Mouse (Mus musculus) stomach, postnatal 0 days (tissue): ENCODE measurements around the gene Ang2. TPM values are rescaled to one million over a fixed set of nuclear protein-coding genes. Genes with fewer than 3 reads are reported as not detected.
"Not testable (repeated sequence)": the region's sequence is repeated elsewhere in the genome, so short reads cannot be mapped to it uniquely, and the experiment has no call there.

Source experiments
- ATAC-seq: fragments of 200-750 bp; cut with Nextera tagmentation; 2 replicates; pipeline ENCODE4 v1.8.0; 2017; ENCODE audit not compliant: low FRiP score, low TSS enrichment
- DNase-seq: peaks from one replicate; pipeline ENCODE4 v3.0.0-alpha.2; 2016; ENCODE audit warnings: low spot score
- H3K27ac ChIP-seq: fragments of 300-500 bp; sonication (generic); replicated peaks from 2 replicates; pipeline ENCODE4 v1.5.1; 2014; ENCODE audit warnings: mild to moderate bottlenecking, control low read depth
- H3K27me3 ChIP-seq: fragments of 300-500 bp; sonication (generic); 2 replicates; pipeline ENCODE4 v1.6.1; 2014; ENCODE audit warnings: low read length; ENCODE audit not compliant: control insufficient read depth, insufficient read depth
- H3K36me3 ChIP-seq: fragments of 300-500 bp; sonication (generic); 2 replicates; pipeline ENCODE4 v1.6.1; 2014; ENCODE audit warnings: low read length, mixed read lengths; ENCODE audit not compliant: control insufficient read depth, insufficient read depth
- H3K4me1 ChIP-seq: fragments of 300-500 bp; sonication (generic); replicated peaks from 2 replicates; pipeline ENCODE4 v1.6.1; 2014; ENCODE audit warnings: antibody characterized with exemption; ENCODE audit not compliant: control insufficient read depth, insufficient read depth
- H3K4me2 ChIP-seq: fragments of 300-500 bp; sonication (generic); replicated peaks from 2 replicates; pipeline ENCODE4 v1.6.1; 2014; ENCODE audit warnings: low read depth, mild to moderate bottlenecking, control low read depth, moderate library complexity
- H3K4me3 ChIP-seq: fragments of 300-500 bp; sonication (generic); 2 replicates; pipeline ENCODE4 v1.5.1; 2014; ENCODE audit warnings: low read depth, low read length, control low read depth
- H3K9ac ChIP-seq: fragments of 300-500 bp; sonication (generic); 2 replicates; pipeline ENCODE4 v1.6.1; 2014; ENCODE audit warnings: mild to moderate bottlenecking, low read length, control low read depth, mixed read lengths
- H3K9me3 ChIP-seq: fragments of 300-500 bp; sonication (generic); 2 replicates; pipeline ENCODE4 v1.6.1; 2016; ENCODE audit warnings: low read length; ENCODE audit not compliant: control insufficient read depth
- CTCF ChIP-seq: IDR thresholded peaks from 2 replicates; pipeline ENCODE4 v1.5.1; 2016; ENCODE audit warnings: antibody characterized with exemption, low read depth, mild to moderate bottlenecking, moderate library complexity
- EP300 ChIP-seq: optimal IDR thresholded peaks from 2 replicates; pipeline ENCODE3; 2016; ENCODE audit warnings: antibody characterized with exemption
- WGBS: fragments of 180-500 bp; shearing (Covaris S2); extraction: QIAGEN DNeasy Blood & Tissue Kit; methylation state at CpG from one replicate; pipeline ENCODE4 v1.1.7; 2014; 5-methylcytosine and 5-hydroxymethylcytosine counted together
- polyA plus RNA-seq: library from polyadenylated mRNA; unstranded; fragments of >200 nt; fragmentation: Nextera tagmentation; extraction: Ambion mirVana; gene quantifications from 2 replicates; pipeline ENCODE4 v1.2.1, GENCODE M21; 2015

Gene Ang2
- polyA plus RNA-seq: 0.46 and 0.76 TPM in 2 replicates

GRCm38 (mm10) chr14:51199098-51200023 lies at the start of gene Ang2:
TSS of gene Ang2 (minus strand) at chr14:51199148.
- H3K4me2 ChIP-seq: no peak within 1 kb of the TSS
- H3K9ac ChIP-seq: no peak within 1 kb of the TSS
- H3K4me1 ChIP-seq: no peaks in the 10 kb centered on the region
- no peaks in the 10 kb centered on the region for H3K9me3 ChIP-seq
- H3K27me3 ChIP-seq: no peaks in the 10 kb centered on the region
- no peak for DNase-seq
- no peaks in the 10 kb centered on the region for H3K36me3 ChIP-seq
- no peak within 1 kb of the TSS for H3K27ac ChIP-seq
- TF ChIP-seq EP300: no peak
- TF ChIP-seq CTCF: no peak
- no peak within 1 kb of the TSS for H3K4me3 ChIP-seq
- WGBS: 76% methylated on average over 5 of the region's 5 CpGs
- ATAC-seq: no peak

GRCm38 (mm10) chr14:51247736-51248135 lies 48.8 kb upstream of the Ang2 start:
- TF ChIP-seq EP300 (no peak), CTCF (no peak)
- ATAC-seq (no peak), DNase-seq (no peak)
- no peaks in the 10 kb centered on the region for H3K27me3 ChIP-seq
- no peaks in the 10 kb centered on the region for H3K4me1 ChIP-seq
- WGBS: 88% methylated on average over 1 of the region's 1 CpGs
- H3K9ac ChIP-seq: no peak overlapping the region
- no peak overlapping the region for H3K4me3 ChIP-seq
- H3K36me3 ChIP-seq: no peaks in the 10 kb centered on the region
- no peaks in the 10 kb centered on the region for H3K9me3 ChIP-seq
- no peak overlapping the region for H3K27ac ChIP-seq
- no peak overlapping the region for H3K4me2 ChIP-seq

GRCm38 (mm10) chr14:51240899-51241298 lies 42.0 kb upstream of the Ang2 start:
- H3K9me3 ChIP-seq: no peaks in the 10 kb centered on the region
- H3K4me3 ChIP-seq: no peak overlapping the region
- DNase-seq (peak; percentile 25), ATAC-seq (no peak)
- H3K4me1 ChIP-seq: no peaks in the 10 kb centered on the region
- TF ChIP-seq EP300 (no peak), CTCF (peak; percentile 84)
- H3K27me3 ChIP-seq: no peaks in the 10 kb centered on the region
- no peak overlapping the region for H3K4me2 ChIP-seq
- no peak overlapping the region for H3K9ac ChIP-seq
- no peak overlapping the region for H3K27ac ChIP-seq
- no peaks in the 10 kb centered on the region for H3K36me3 ChIP-seq

DNA sequence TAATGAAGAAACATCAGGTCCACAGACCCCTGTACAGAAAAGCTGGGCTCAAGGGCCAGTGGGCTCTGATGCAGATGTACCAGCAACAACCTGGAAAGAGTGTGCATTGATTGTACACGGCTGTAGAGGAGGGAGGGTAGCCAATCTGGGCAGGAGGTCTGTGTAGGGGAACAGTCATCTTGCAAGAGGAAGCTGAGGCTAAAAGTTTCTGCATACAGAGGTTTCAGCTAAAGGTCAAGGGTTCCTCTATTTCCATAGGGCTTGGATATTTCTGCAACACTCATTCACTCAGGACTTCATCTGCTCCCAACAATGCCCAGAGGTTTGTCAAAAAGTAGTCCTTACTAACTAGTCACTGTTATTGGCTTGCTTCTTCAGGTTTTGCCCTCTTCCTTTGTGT lies 38.5 kb upstream of the Ang2 start:
- H3K36me3 ChIP-seq, H3K27ac ChIP-seq, DNase-seq, H3K4me1 ChIP-seq, H3K9ac ChIP-seq, H3K27me3 ChIP-seq, H3K9me3 ChIP-seq, H3K4me3 ChIP-seq, H3K4me2 ChIP-seq, ATAC-seq: not testable (repeated sequence)
- 87% methylated on average over 1 of the region's 1 CpGs for WGBS

DNA sequence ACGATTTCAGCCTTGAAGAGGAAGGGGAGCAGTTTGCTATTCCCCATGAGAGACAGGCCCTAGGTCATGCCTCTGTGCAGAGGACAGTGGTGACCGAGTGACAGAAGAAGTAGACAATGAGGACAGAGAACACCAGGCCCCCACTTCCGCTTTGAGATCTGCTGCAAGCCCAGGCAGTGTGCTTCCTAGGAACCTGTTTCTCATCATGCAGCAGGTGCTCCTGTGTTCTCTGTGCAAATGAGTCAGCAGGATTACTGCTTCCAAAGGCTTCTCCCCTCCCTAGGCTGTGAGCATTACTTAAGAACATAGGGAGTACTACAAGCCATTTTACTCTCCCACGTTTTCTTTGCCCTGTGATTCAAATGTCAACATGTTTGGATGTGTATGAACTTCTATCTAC lies 30.7 kb upstream of the Ang2 start:
- not testable (repeated sequence) for H3K27ac ChIP-seq, DNase-seq, H3K4me1 ChIP-seq, H3K4me3 ChIP-seq, H3K36me3 ChIP-seq, H3K27me3 ChIP-seq, H3K9ac ChIP-seq, H3K9me3 ChIP-seq, H3K4me2 ChIP-seq
- ATAC-seq: peak; percentile 79
- 38% methylated on average over 4 of the region's 4 CpGs for WGBS

DNA sequence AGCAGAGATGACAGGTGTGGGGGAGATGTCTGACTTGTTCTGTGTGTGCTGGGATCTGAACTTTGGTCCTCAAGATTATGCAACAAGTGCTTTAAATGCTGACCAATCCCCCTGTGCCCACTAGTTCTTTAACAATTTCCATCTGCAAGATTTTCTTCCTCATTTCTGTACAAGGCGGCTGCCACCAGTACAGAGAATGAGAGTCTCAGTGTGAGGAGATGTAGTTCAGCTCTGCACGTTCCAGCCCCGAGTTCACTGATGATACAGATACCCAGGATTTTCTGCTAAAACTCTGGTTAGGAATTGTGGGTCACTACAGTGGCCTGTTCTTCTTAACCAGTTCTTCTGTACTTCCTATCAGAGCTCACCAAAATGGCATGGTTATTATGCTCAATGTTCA lies 21.1 kb upstream of the Ang2 start:
- H3K27ac ChIP-seq, ATAC-seq, DNase-seq, H3K9ac ChIP-seq, H3K9me3 ChIP-seq, H3K36me3 ChIP-seq, H3K4me1 ChIP-seq, H3K27me3 ChIP-seq, H3K4me3 ChIP-seq, H3K4me2 ChIP-seq: not testable (repeated sequence)
- 90% methylated on average over 3 of the region's 3 CpGs for WGBS
